Mouse (Mus musculus): ENCODE measurements around the gene Kcne4. TPM values are rescaled to one million over a fixed set of nuclear protein-coding genes. Genes with fewer than 3 reads are reported as not detected.

Kcne4 gene
- total RNA-seq, 1 experiment from 2014 or later: not detected

GRCm38 (mm10) chr1:78852408-78853093 lies 36.0 kb downstream of the Kcne4 start:
- ATAC-seq (ENCODE audit: extremely low read depth, insufficient number of reproducible peaks, low FRiP score, poor library complexity, severe bottlenecking): no peak

DNA sequence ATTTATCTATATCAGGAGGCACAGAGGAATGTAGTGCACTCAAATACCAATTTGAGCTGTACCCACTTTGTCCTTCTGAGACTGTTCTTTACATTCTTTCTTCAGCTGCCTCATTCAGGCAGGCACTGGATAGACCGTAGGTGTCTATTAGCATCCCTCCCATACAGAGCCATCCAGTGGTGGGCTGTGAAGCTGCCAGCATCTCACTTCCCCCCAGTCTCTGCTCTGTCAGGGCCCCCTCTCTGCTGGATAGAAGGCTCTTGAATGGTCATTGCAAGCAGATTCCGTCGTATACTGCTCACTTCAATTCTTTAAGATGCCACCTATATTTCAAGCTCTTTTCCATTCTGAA lies 36.5 kb downstream of the Kcne4 start:
- no peak for ATAC-seq (ENCODE audit: extremely low read depth, insufficient number of reproducible peaks, low FRiP score, poor library complexity, severe bottlenecking)

DNA sequence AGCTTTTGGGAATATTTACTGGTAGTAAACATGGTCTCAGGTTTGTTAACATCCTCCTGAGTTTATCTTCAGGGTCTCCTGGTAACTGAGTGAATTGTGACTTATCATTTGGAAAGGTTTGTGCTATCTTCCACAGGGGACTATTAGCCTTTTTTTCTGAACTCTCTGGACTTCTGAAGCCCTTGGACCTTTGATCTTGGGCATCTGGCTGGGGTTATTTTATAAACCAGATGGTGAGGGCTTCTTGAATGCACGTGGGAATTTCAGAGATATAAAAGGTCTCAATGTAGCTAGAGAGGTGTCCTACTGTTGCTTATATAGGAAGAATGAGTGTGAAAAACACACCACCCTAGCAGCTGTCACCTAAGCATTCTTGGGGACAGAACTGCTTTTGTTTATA lies 37.7 kb downstream of the Kcne4 start:
- ATAC-seq (ENCODE audit: extremely low read depth, insufficient number of reproducible peaks, low FRiP score, poor library complexity, severe bottlenecking): no peak

GRCm38 (mm10) chr1:78859573-78859972 lies 43.0 kb downstream of the Kcne4 start:
- ATAC-seq (ENCODE audit: extremely low read depth, insufficient number of reproducible peaks, low FRiP score, poor library complexity, severe bottlenecking): no peak

DNA sequence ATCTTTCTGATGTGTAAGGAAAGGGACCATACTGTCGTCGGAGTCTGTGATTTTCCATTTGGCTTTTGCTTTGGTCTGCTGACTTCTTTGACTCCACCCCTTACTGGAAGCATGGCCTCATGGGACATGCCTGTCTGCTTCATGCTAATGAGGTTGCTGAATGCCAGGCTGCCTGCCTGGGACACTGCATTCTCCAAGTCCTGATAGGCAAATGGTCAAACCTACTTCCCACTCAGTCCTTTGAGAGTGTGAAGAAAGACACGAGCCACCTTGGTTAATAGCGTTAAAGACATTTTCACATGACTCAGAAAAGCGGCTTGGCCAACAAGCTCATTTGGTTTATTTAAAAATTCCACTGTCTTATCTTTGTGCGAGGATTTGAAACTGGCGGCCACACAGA lies 43.5 kb downstream of the Kcne4 start:
- ATAC-seq (ENCODE audit: extremely low read depth, insufficient number of reproducible peaks, low FRiP score, poor library complexity, severe bottlenecking): no peak

DNA sequence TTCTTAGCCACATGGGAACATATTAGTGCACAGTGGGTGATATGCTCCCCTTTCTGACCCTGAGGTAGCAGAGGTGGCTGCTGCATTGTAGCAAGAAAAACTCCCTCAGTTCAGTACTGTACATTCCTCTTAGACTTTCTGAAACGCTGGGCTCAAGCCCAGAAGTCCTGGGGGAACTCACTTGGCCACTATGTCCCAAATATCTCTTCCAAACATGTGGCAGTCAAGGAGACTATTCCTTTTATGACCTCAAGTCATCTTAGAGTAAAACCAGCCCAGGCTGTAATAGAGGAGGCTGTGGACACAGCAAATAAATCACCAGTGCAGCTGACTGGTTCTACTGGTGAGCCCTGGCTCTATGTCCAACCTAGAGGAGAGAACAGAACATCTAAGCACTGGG lies 45.7 kb downstream of the Kcne4 start:
- no peak for ATAC-seq (ENCODE audit: extremely low read depth, insufficient number of reproducible peaks, low FRiP score, poor library complexity, severe bottlenecking)

DNA sequence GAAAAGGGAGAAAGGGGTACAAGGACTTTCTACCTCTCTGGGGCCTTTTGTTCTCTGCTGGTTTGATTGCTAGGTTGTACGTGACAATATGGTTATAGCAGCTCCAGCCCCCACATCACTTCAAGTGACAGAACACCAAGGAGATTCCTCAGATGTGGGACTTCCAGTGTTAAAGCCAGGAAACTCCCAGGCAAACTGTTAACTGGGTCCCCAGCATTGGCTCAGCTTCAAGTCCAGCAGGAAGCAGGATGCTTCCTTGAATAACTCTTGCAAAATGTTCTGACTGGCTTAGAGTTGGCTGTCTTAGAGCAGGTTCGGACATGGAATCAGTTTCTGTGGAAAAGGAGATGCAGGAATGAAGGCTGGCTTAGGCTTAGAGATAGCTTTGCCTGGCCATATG lies 47.3 kb downstream of the Kcne4 start:
- ATAC-seq (ENCODE audit: extremely low read depth, insufficient number of reproducible peaks, low FRiP score, poor library complexity, severe bottlenecking): no peak

- no peak for ATAC-seq (ENCODE audit: extremely low read depth, insufficient number of reproducible peaks, low FRiP score, poor library complexity, severe bottlenecking)
These were observed 47.8 kb downstream of the Kcne4 start for GRCm38 (mm10) chr1:78864351-78864750.

- no peak for ATAC-seq (ENCODE audit: extremely low read depth, insufficient number of reproducible peaks, low FRiP score, poor library complexity, severe bottlenecking)
These were observed 48.3 kb downstream of the Kcne4 start for GRCm38 (mm10) chr1:78864799-78865346.

DNA sequence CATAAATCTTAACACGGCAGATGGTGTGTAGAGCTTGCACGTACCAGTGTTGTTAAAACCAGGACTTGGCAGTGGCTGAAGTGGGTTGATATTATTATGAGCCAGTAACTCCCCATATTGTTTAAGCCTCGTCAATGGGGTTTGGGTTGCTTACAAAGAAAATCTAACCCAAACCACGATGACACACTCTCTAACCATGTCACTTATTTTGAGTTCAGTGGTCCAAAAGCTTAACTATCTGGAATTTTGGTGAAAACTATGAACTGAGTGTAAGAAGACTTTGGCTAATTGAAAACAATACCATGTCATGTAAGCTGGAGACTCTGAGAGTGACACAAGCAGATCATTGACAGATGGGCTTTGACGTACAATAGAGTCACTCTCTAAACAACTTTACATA lies 49.4 kb downstream of the Kcne4 start:
- ATAC-seq (ENCODE audit: extremely low read depth, insufficient number of reproducible peaks, low FRiP score, poor library complexity, severe bottlenecking): no peak

DNA sequence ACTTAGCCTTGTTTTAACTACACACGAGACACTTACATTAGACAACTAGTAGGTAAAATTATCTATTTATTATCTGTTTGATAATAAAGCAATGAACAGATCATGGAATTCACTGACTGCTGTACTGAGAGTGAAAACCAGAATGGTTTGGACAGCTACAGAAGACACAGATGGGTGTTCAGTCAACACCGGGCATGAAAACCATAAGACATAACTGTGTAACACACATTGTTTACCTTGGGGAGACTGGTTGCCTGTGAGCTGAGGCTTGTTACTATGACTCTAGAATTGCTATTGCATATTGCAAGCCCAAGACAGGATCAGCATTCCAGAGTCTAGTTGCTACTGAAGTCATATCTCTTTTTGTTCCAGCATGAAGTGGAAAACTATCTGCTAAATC lies 49.9 kb downstream of the Kcne4 start:
- ATAC-seq (ENCODE audit: extremely low read depth, insufficient number of reproducible peaks, low FRiP score, poor library complexity, severe bottlenecking): no peak

Other genes with a start within 250 kb of the Kcne4 start
- gene Acsl3, start 158.9 kb upstream of the Kcne4 start, total RNA-seq (2017): 15.5 and 20.7 TPM in 2 replicates
- 8.8 and 10.1 TPM in 2 replicates for gene Utp14b, start 158.7 kb upstream of the Kcne4 start, total RNA-seq (2017)

All from neutrophil, adult 5-6 weeks (primary cell).